Mouse (Mus musculus) cortical plate, adult 2 months (tissue): ENCODE measurements around the gene Cabin1.

Experiments
- CTCF ChIP-seq: fragments of 200-500 bp; IDR thresholded peaks from 2 replicates; pipeline ENCODE4 v1.5.1; 2011; ENCODE audit warnings: mild to moderate bottlenecking, control low read depth, low read length; ENCODE audit not compliant: insufficient read depth; ENCODE audit errors: extremely low read depth
- POLR2A ChIP-seq: fragments of 200-500 bp; IDR thresholded peaks from 2 replicates; pipeline ENCODE4 v1.6.1; 2011; ENCODE audit warnings: mild to moderate bottlenecking, low read length, control low read depth; ENCODE audit not compliant: insufficient read depth; ENCODE audit errors: extremely low read depth

- TF ChIP-seq CTCF: no peak
- no peak for TF ChIP-seq POLR2A
These were observed 2.7 kb upstream of the Cabin1 start for GRCm38 (mm10) chr10:75766856-75767255.
